Mouse (Mus musculus): ENCODE measurements around the gene Cnot1.

Gene Cnot1

GRCm38 (mm10) chr8:95727625-95728024, 79.6 kb downstream of the Cnot1 start:
- no peak for DNase-seq (ENCODE audit: low spot score)

GRCm38 (mm10) chr8:95716546-95717335, 90.5 kb downstream of the Cnot1 start:
- no peak for DNase-seq (ENCODE audit: low spot score)

GRCm38 (mm10) chr8:95715676-95716531, 91.4 kb downstream of the Cnot1 start, which contains the start of gene Setd6:
Gene Setd6, plus strand, starts transcription at chr8:95715881.
- peak; percentile 86 for DNase-seq (ENCODE audit: low spot score)

DNA sequence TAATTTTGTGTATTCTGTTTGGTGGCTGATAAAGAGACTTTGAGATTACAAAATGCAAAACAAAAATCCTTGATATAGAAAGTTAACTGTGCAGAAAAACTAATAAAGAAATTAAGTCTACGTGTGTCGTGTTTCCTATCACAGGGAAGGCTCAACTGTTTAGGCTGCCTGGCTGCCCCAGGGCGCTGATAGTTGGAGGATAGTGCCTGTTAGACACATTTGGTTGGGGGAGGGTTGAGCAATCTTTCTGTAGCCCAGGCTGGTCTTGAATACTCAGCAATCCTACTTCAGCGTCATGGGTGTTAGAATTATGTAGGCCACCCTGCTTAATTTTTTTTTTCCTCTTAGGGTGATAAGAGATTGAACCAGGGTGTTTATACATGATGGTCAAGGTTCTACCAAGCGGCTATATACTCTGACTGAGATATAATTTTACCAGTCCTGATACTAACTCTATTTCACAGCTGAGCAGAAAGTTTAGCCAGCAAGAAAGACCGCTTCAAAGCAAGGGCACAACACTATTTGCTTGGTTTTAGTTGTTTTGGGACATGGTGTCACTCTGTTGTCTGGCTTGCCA, 92.3 kb downstream of the Cnot1 start:
- no peak for DNase-seq (ENCODE audit: low spot score)

DNA sequence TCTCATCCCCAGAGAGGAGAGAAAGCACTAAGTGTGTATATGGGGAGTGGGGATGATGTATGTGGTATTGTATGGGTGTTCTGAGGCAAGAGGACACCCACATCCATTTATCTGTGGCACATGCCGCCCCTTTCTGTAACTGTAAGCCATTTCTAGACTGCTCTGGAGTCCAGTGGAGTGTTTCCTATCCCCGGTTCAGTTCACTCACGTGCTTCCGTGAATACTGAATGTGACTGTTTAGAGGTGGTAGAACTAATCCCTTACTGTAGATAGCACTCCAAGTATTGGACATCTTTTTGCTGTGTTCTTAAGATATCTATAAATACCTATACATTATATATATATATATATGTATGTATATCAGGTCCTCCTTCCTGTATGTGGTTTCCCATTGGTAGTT, 92.9 kb downstream of the Cnot1 start:
- no peak for DNase-seq (ENCODE audit: low spot score)

GRCm38 (mm10) chr8:95713100-95714010, 93.9 kb downstream of the Cnot1 start:
- DNase-seq (ENCODE audit: low spot score): peak; percentile 84

GRCm38 (mm10) chr8:95712395-95712794, 94.9 kb downstream of the Cnot1 start:
- DNase-seq (ENCODE audit: low spot score): no peak

- DNase-seq (ENCODE audit: low spot score): no peak
Observed at GRCm38 (mm10) chr8:95711029-95711428, 96.2 kb downstream of the Cnot1 start.

GRCm38 (mm10) chr8:95709579-95709978, 97.7 kb downstream of the Cnot1 start:
- DNase-seq (ENCODE audit: low spot score): no peak

DNA sequence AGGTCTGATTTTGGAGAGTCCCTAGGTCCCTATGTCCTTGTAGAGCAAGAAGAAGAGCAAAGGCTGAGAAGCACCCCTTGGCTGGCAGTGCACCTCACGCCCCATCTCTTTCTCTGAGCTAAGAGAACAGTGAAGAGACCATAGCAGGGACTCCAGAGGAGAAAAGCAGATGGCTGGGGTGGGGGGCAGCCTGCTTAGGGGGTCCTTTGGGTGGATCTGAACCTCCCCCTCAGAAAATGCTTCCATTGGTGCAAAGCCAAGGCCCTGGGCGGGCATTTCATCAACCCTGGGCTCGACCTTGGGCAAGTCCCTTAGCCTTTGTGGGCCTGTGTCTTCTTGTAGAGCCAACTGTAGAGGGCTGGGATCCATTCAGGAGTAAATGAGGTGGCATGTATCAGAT, 102.7 kb downstream of the Cnot1 start:
- no peak for DNase-seq (ENCODE audit: low spot score)

DNA sequence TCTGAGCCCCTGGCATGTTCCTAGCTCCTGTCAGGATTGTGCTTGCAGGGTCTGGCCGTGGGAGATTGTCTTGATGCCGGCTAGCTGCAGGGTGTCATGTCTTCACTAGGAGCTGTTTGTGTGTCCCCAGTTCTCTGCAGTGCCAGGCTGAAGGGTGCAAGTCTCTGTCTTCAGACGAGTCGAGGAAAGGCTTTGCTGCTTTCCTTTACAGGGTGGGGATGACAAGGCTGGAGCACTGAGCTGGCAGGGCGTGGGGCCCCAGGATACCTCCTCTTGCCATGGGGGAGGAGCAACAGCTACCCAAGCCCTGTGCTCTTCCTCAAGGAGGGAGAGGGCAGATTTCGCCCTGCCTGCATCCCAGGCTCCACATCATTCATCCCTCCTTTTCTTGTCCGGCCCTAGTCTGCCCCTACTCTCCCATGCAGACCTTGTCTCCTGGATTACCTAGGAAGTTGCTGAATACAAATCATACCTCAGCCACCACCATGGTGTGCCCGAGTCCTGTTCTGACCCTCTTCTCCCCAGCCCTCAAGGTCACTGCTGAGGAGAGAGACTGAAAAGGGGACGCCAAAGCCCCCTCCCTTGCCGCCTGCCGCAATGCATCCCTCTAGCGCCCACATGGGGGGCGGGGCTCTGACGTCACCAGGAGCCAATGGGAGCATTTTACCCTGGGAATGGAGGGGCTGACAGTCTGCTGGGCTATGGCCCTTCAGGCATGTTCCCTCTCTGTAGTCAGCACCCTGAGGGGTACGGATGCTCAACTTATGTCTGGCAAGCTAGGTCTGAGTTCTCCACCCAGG, 103.6 kb downstream of the Cnot1 start:
- no peak for DNase-seq (ENCODE audit: low spot score)

GRCm38 (mm10) chr8:95702480-95703446, 104.5 kb downstream of the Cnot1 start:
- no peak for DNase-seq (ENCODE audit: low spot score)

- DNase-seq (ENCODE audit: low spot score): no peak
Observed at GRCm38 (mm10) chr8:95701809-95702208, 105.5 kb downstream of the Cnot1 start.

- DNase-seq (ENCODE audit: low spot score): no peak
Observed at GRCm38 (mm10) chr8:95700282-95700681, 107.0 kb downstream of the Cnot1 start.

DNA sequence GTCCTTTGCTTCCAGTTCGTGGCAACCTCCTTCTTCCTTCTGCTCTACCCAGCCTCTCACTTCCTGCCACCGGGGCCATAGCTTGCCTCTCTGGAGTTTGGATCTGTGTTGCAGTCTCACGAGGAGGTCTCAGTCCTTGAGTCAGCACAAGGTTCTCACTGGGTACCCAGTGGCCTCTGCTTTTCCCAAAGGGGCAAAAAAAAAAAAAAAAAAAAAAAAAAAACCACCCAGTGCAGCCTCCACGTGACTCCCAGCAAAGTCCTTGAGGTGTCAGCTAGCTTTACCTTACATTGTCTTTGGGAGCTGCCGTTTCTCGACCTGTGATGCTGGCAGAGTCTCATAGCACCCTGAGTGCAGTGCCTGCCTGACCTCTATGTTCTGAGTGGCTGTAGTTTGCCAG, 109.1 kb downstream of the Cnot1 start:
- DNase-seq (ENCODE audit: low spot score): no peak

DNA sequence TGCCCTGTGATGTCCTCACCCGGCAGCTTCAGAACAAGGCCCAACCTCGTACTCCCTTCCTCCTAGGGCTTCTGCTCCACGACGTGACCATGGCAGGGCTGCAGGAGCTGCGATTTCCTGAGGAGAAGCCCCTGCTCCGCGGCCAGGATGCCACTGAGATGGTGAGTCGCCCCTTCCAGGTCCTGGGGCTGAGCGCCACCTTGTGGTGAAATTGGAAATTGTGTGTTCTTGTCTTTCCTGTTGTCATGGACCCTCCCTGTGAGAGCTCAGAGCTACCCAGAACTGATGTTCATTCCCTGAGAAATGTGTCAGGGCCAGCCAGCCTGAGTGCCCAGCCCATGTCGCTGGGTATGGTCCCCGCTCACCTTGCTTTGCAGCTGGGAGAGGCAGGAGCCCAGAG, 110.1 kb downstream of the Cnot1 start:
- DNase-seq (ENCODE audit: low spot score): no peak

DNA sequence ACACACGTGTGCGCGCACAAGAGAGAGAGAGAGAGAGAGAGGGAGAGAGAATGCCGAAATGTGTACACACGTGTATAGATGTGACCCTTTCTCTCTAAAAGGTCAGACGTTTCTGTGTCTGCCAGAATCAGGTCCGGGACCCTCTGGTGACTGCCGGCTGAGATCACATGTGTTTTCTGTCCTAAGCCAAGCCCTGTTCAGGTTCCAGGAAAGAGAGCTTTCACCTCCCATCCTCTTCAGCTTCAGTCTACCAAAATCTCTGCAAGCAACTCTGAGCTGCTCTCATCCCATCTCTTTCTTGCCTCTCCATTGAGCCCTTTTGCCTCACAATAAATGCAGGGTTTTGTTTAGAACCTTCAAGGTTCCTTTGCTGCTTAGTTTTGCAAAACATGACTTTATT, 110.6 kb downstream of the Cnot1 start:
- no peak for DNase-seq (ENCODE audit: low spot score)

GRCm38 (mm10) chr8:95694631-95695030, 112.6 kb downstream of the Cnot1 start:
- no peak for DNase-seq (ENCODE audit: low spot score)

DNA sequence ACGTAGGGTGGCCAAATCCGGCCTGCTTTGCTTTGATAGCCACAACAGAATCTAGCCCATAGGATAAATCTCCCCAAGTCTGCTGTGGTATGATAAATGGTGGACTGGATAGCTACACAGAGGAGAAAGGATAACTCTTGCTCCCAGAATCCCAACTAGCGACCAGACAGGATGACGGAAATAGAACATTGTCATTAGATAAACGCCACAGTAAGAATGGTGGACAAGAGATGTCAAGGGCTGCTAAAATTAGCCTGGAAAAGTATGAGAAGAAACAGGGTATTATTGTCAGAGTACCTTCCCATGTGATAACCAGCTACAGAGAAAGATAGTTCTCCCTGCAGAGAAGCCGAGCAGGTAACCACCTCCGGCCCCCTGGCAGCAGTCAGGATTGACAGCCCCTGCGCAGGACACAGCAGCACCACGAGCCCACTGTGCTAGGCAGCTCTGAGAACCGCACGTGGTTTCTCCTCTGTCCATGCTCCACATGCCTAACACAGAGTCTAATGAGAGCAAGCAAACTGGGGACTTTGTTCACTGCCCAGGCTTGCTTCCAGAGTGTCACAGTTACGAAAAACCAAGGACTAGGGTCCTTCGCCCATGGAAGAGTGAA, 116.2 kb downstream of the Cnot1 start:
- DNase-seq (ENCODE audit: low spot score): no peak
